Mouse (Mus musculus): ENCODE data around the gene Mrpl39. TPM values are rescaled to one million over a fixed set of nuclear protein-coding genes. Genes with fewer than 3 reads are reported as not detected.

Mrpl39 gene
- polyA plus RNA-seq, 1 experiment from 2014 or later = 48.5 TPM

DNA sequence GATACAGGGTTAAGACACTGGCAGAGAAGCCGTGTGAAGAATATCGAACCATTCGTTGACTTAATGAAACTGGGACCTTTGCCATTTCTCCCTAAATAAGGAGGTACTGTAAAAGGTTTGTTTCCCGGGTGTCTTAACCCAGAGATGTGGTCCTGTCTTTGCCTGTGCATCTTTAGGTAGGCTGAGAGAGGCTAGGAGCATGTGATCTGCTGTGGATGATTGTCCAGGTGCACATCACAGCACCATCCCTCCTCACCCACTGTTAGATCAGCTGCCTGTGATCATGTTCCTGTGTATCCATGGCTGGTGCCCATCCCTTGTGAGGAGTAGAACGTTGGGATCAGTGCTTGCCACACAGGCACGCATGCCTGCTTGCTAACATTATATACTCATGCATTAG lies 29.0 kb downstream of the Mrpl39 start:
- Histone ChIP-seq H3K36me3 (no peaks in the 10 kb centered on the region), H3K4me2 (no peak overlapping the region), H3K9ac (no peak overlapping the region), H3K4me1 (replicated peaks) (no peaks in the 10 kb centered on the region), H3K9me3 (replicated peaks) (no peaks in the 10 kb centered on the region), H3K27me3 (replicated peaks) (peaks cover 7% of the 10 kb centered on the region; the same call in 1 of the 2 replicates), H3K4me3 (no peak overlapping the region), H3K27ac (ENCODE audit: poor library complexity, severe bottlenecking) (no peak overlapping the region)
- ATAC-seq (ENCODE audit: insufficient number of reproducible peaks, low FRiP score) = no peak
- 84% methylated on average over 6 of the region's 6 CpGs for WGBS

- no peak for ATAC-seq (ENCODE audit: insufficient number of reproducible peaks, low FRiP score)
- no peaks in the 10 kb centered on the region for H3K9me3 ChIP-seq (replicated peaks)
- H3K4me2 ChIP-seq = no peak overlapping the region
- no peak overlapping the region for H3K9ac ChIP-seq
- H3K27me3 ChIP-seq (replicated peaks) = peaks cover 7% of the 10 kb centered on the region; the same call in 1 of the 2 replicates
- WGBS = 51% methylated on average over 5 of the region's 5 CpGs
- no peaks in the 10 kb centered on the region for H3K4me1 ChIP-seq (replicated peaks)
- no peak overlapping the region for H3K4me3 ChIP-seq
- H3K36me3 ChIP-seq = no peaks in the 10 kb centered on the region
- H3K27ac ChIP-seq (ENCODE audit: poor library complexity, severe bottlenecking) = no peak overlapping the region
These were observed 30.0 kb downstream of the Mrpl39 start for GRCm38 (mm10) chr16:84705507-84705906.

DNA sequence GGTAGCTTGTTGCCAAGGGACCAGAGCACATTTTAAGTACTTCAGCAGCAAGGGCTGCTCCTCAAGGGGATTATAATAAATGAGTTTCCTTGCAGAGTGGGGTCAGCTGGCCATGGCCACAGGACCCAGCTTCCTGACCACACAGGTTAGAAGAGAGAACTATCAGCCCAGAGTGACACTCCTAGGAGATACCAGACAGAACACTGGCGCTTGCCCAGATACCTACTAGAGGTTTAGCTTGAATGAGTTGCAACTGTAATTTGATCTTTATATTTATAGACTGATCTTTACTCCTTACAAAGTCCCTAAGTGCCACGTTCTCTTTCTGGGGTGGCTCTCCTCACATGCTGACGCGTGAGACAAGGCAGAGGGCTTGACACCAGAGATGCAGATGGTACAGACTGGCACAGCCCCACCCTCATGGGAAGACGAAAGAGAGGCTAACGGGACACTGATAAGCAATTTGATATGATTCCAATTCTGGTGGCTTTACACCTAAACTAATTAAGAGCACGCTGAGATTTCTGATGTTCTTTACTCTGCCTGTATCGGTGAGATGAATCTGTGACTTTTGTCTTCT lies 30.8 kb downstream of the Mrpl39 start:
- H3K4me2 ChIP-seq = no peak overlapping the region
- WGBS = 53% methylated on average over 8 of the region's 8 CpGs

GRCm38 (mm10) chr16:84703769-84704660 lies 31.5 kb downstream of the Mrpl39 start:
- 65% methylated on average over 13 of the region's 13 CpGs for WGBS
- H3K4me3 ChIP-seq = peak overlapping the region; percentile 72
- H3K9ac ChIP-seq = no peak overlapping the region
- peaks cover 7% of the 10 kb centered on the region; the same call in 1 of the 2 replicates for H3K27me3 ChIP-seq (replicated peaks)
- no peaks in the 10 kb centered on the region for H3K9me3 ChIP-seq (replicated peaks)
- H3K36me3 ChIP-seq = no peaks in the 10 kb centered on the region
- H3K4me1 ChIP-seq (replicated peaks) = no peaks in the 10 kb centered on the region
- H3K4me2 ChIP-seq = peak overlapping the region; percentile 98
- no peak overlapping the region for H3K27ac ChIP-seq (ENCODE audit: poor library complexity, severe bottlenecking)
- ATAC-seq (ENCODE audit: insufficient number of reproducible peaks, low FRiP score) = no peak

More for the DNA sequence above, 30.8 kb downstream of the Mrpl39 start:
- no peak for ATAC-seq (ENCODE audit: insufficient number of reproducible peaks, low FRiP score)
- Histone ChIP-seq H3K9me3 (replicated peaks) (no peaks in the 10 kb centered on the region), H3K36me3 (no peaks in the 10 kb centered on the region), H3K27me3 (replicated peaks) (peaks cover 7% of the 10 kb centered on the region; the same call in 1 of the 2 replicates), H3K27ac (ENCODE audit: poor library complexity, severe bottlenecking) (no peak overlapping the region), H3K4me1 (replicated peaks) (no peaks in the 10 kb centered on the region), H3K9ac (no peak overlapping the region), H3K4me3 (no peak overlapping the region)

GRCm38 (mm10) chr16:84703129-84703768 lies 32.3 kb downstream of the Mrpl39 start:
- under 1% methylated on average over 55 of the region's 55 CpGs for whole genome bisulfite sequencing
- H3K36me3 ChIP-seq = no peaks in the 10 kb centered on the region
- H3K9me3 ChIP-seq (replicated peaks) = no peaks in the 10 kb centered on the region
- peak overlapping the region; percentile 72 for H3K4me3 ChIP-seq
- H3K4me1 ChIP-seq (replicated peaks) = no peaks in the 10 kb centered on the region
- no peak overlapping the region for H3K27ac ChIP-seq (ENCODE audit: poor library complexity, severe bottlenecking)
- ATAC-seq (ENCODE audit: insufficient number of reproducible peaks, low FRiP score) = peak; percentile 71
- H3K27me3 ChIP-seq (replicated peaks) = peaks cover 7% of the 10 kb centered on the region; the same call in 1 of the 2 replicates
- H3K4me2 ChIP-seq = peak overlapping the region; percentile 98
- peak overlapping the region; percentile 79 for H3K9ac ChIP-seq

- H3K27ac ChIP-seq (ENCODE audit: poor library complexity, severe bottlenecking) = no peak overlapping the region
- H3K36me3 ChIP-seq = no peaks in the 10 kb centered on the region
- WGBS = 10% methylated on average over 39 of the region's 39 CpGs
- H3K27me3 ChIP-seq (replicated peaks) = peaks cover 7% of the 10 kb centered on the region; the same call in 1 of the 2 replicates
- ATAC-seq (ENCODE audit: insufficient number of reproducible peaks, low FRiP score) = no peak
- H3K4me2 ChIP-seq = peak overlapping the region; percentile 98
- H3K9ac ChIP-seq = peak overlapping the region; percentile 79
- H3K9me3 ChIP-seq (replicated peaks) = no peaks in the 10 kb centered on the region
- H3K4me3 ChIP-seq = peak overlapping the region; percentile 72
- H3K4me1 ChIP-seq (replicated peaks) = no peaks in the 10 kb centered on the region
These were observed 33.1 kb downstream of the Mrpl39 start for GRCm38 (mm10) chr16:84702230-84703128.

DNA sequence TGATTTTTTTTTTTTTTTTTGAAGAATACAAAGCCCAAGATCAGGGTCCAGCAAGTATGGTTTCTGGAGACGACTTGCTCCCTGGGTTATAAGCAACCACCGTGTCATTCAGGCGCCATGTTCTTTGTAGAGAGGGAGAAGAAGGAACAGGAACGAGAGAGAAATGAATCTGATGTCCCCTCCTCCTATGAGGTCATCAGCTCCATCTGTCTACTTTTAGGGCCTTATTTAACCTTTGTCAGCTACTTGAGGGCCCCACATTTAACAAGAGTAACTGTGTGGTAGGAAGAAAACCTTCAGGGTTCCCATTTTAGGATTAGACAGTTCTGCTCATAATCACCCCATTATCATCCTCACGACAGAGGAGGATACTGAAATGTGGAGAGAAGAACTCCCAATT lies 34.5 kb downstream of the Mrpl39 start:
- Histone ChIP-seq H3K27me3 (replicated peaks) (peaks cover 5% of the 10 kb centered on the region; the same call in 1 of the 2 replicates), H3K4me2 (no peak overlapping the region), H3K9me3 (replicated peaks) (no peaks in the 10 kb centered on the region), H3K36me3 (no peaks in the 10 kb centered on the region), H3K4me3 (no peak overlapping the region), H3K9ac (no peak overlapping the region), H3K4me1 (replicated peaks) (no peaks in the 10 kb centered on the region), H3K27ac (ENCODE audit: poor library complexity, severe bottlenecking) (no peak overlapping the region)
- WGBS = 80% methylated on average over 5 of the region's 5 CpGs
- ATAC-seq (ENCODE audit: insufficient number of reproducible peaks, low FRiP score) = no peak

GRCm38 (mm10) chr16:84698708-84699107 lies 36.8 kb downstream of the Mrpl39 start:
- H3K4me3 ChIP-seq = no peak overlapping the region
- no peak for ATAC-seq (ENCODE audit: insufficient number of reproducible peaks, low FRiP score)
- H3K4me1 ChIP-seq (replicated peaks) = no peaks in the 10 kb centered on the region
- H3K4me2 ChIP-seq = no peak overlapping the region
- H3K9me3 ChIP-seq (replicated peaks) = no peaks in the 10 kb centered on the region
- no peak overlapping the region for H3K9ac ChIP-seq
- no peak overlapping the region for H3K27ac ChIP-seq (ENCODE audit: poor library complexity, severe bottlenecking)
- no peaks in the 10 kb centered on the region for H3K36me3 ChIP-seq
- H3K27me3 ChIP-seq (replicated peaks) = no peaks in the 10 kb centered on the region
- WGBS = 33% methylated on average over 6 of the region's 6 CpGs

- Histone ChIP-seq H3K4me1 (replicated peaks) (no peaks in the 10 kb centered on the region), H3K36me3 (no peaks in the 10 kb centered on the region), H3K4me2 (no peak overlapping the region), H3K27me3 (replicated peaks) (no peaks in the 10 kb centered on the region), H3K27ac (ENCODE audit: poor library complexity, severe bottlenecking) (no peak overlapping the region), H3K9me3 (replicated peaks) (no peaks in the 10 kb centered on the region), H3K4me3 (no peak overlapping the region), H3K9ac (no peak overlapping the region)
- no peak for ATAC-seq (ENCODE audit: insufficient number of reproducible peaks, low FRiP score)
- 83% methylated on average over 11 of the region's 11 CpGs for WGBS
These were observed 39.4 kb downstream of the Mrpl39 start for GRCm38 (mm10) chr16:84696178-84696577.

DNA sequence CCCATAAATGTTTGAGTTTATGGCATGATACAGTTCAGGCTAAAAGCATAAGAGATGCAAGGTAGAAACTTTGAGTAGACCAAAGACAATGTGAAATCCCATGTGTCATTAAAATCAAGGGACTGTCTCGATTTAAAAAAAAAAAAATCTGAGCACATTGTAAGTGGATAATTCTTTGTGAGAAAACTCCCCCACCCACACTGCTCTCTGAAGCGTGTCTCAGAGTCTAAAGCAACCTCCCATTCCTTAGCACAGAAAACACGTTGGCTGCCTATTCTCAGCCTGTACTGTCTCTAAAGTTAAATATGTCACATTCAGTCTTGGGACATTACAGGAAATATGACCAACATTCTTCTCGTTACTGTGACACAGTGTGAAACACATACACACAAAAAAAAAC lies 53.6 kb downstream of the Mrpl39 start:
- ATAC-seq (ENCODE audit: insufficient number of reproducible peaks, low FRiP score) = no peak

More for the DNA sequence above, 53.6 kb downstream of the Mrpl39 start:
- 67% methylated on average over 4 of the region's 4 CpGs for WGBS
- Histone ChIP-seq H3K27ac (ENCODE audit: poor library complexity, severe bottlenecking) (no peak overlapping the region), H3K27me3 (replicated peaks) (no peaks in the 10 kb centered on the region), H3K4me3 (no peak overlapping the region), H3K4me1 (replicated peaks) (no peaks in the 10 kb centered on the region), H3K9me3 (replicated peaks) (no peaks in the 10 kb centered on the region; the same call in 1 of the 2 replicates), H3K36me3 (no peaks in the 10 kb centered on the region), H3K4me2 (no peak overlapping the region), H3K9ac (no peak overlapping the region)
